Mouse (Mus musculus) T-helper 17 cell (primary cell): ENCODE data around the gene Tspyl2.
"Not testable (repeated sequence)": the region's sequence is repeated elsewhere in the genome, so short reads cannot be mapped to it uniquely, and the experiment has no call there.

ENCODE experiments used
- in situ Hi-C, 2 experiments: fragments of 300-600 bp; cut with MboI, MseI; formaldehyde crosslinking; loops; 1 replicate in 1 of 2; 2 replicates in 1 of 2; pipeline ENCODE4 v1.15.1; 2025; ENCODE audit warnings: high pct_unique_total_duplicates in 2 of 2

The Tspyl2 gene

DNA sequence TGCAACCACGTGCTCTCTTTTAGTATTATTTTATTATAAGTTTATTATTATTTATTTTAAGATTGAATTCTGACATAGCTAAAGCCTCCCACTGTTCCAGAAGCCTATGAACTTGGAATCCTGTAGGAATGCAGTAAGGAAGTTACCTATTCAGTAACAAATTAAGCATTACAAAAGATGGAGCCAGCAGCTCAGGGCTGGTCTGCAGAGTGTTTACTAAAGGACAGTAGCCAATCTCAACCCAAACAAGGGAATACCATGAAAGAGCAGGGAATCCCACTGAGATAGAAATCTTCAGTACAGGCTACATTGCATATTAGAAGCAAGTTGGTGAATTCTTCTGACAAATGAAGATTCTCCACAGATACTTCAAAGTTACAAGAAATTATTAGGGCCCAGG lies 55.2 kb downstream of the Tspyl2 start:
- in situ Hi-C loops, result not testable (repeated sequence)
